In the genomic region with DNA sequence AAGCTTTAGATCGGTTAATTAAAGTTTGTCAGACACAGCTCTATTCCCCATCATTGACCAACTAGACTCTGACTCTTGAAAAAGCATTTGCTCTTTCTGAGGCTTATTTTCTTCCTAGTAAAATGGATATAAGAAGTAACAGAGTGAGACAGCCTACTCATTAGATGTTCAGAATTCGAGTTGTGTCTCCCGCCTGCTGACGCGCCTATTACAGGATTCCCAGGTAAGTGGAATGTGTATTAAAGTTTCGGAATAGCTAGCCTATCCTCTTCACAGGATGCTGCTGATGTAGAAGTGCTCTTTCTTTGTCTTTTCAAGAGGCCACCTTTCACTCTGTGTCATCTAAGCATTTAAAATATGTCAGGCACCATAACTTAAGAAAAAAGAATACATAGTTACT, we compare ENCODE assay signal across 9 mouse cellular contexts. TPM values are rescaled to one million over a fixed set of nuclear protein-coding genes. Genes with fewer than 3 reads are reported as not detected.
DNase-seq lines count a peak whose midpoint lies in the region; ATAC-seq lines count a peak whose summit lies in the region.
"Had no signal": no experiment of that assay in that cellular context is flagged by ENCODE, and none has a peak within 500 bp of the region (broad histone marks: within the 10 kb centered on the region; RNA-seq: fewer than 3 reads in every experiment).

No protein-coding gene starts in this region.

- H3K4me3 ChIP-seq in hindbrain, embryonic 14.5 days (replicated peaks; ENCODE audit: low read length): no peak overlapping the region
- H3K4me3 ChIP-seq in hindbrain, embryonic 11.5 days (ENCODE audit: low read depth, low read length): no peak overlapping the region
- H3K4me3 ChIP-seq in forebrain, embryonic 15.5 days: no peak overlapping the region

- WGBS in hindbrain, embryonic 14.5 days: 82% methylated on average over 6 of the region's 6 CpGs
- 76% methylated on average over 6 of the region's 6 CpGs for WGBS in hindbrain, embryonic 11.5 days
- WGBS in forebrain, embryonic 15.5 days: 75% methylated on average over 6 of the region's 6 CpGs

- ATAC-seq in hindbrain, embryonic 14.5 days (ENCODE audit: low FRiP score): no peak
- no peak for ATAC-seq in hindbrain, embryonic 11.5 days (ENCODE audit: low FRiP score)
- no peak for ATAC-seq in forebrain, embryonic 15.5 days (replicated peaks)

- H3K9ac ChIP-seq in hindbrain, embryonic 14.5 days: no peak overlapping the region
- no peak overlapping the region for H3K9ac ChIP-seq in hindbrain, embryonic 11.5 days (ENCODE audit: low read depth, low read length)
- no peak overlapping the region for H3K9ac ChIP-seq in forebrain, embryonic 15.5 days (replicated peaks)
- H3K9ac ChIP-seq: limb, embryonic 15.5 days had no signal

- no peaks in the 10 kb centered on the region for H3K9me3 ChIP-seq in hindbrain, embryonic 14.5 days (ENCODE audit: control insufficient read depth, low read length)
- H3K9me3 ChIP-seq in hindbrain, embryonic 11.5 days (ENCODE audit: control insufficient read depth, low read length): no peaks in the 10 kb centered on the region
- H3K9me3 ChIP-seq in forebrain, embryonic 15.5 days: no peaks in the 10 kb centered on the region
- H3K9me3 ChIP-seq: limb, embryonic 15.5 days had no signal

- no peak overlapping the region for H3K27ac ChIP-seq in hindbrain, embryonic 14.5 days
- no peak overlapping the region for H3K27ac ChIP-seq in hindbrain, embryonic 11.5 days (ENCODE audit: low read depth, low read length)
- H3K27ac ChIP-seq in forebrain, embryonic 15.5 days (replicated peaks): no peak overlapping the region
- H3K27ac ChIP-seq: limb, embryonic 15.5 days had no signal

- H3K4me1 ChIP-seq in hindbrain, embryonic 14.5 days (replicated peaks; ENCODE audit: control insufficient read depth, insufficient read depth, low read length): 0 out of 2 replicates have a peak, but pooled peaks cover 9% of the 10 kb centered on the region
- 0 out of 2 replicates have a peak, but pooled peaks cover 2% of the 10 kb centered on the region for H3K4me1 ChIP-seq in hindbrain, embryonic 11.5 days (replicated peaks; ENCODE audit: control insufficient read depth, insufficient read depth, low read length)
- peaks cover 28% of the 10 kb centered on the region for H3K4me1 ChIP-seq in forebrain, embryonic 15.5 days

- no peaks in the 10 kb centered on the region for H3K36me3 ChIP-seq in hindbrain, embryonic 14.5 days (replicated peaks; ENCODE audit: control insufficient read depth, insufficient read depth)
- H3K36me3 ChIP-seq in hindbrain, embryonic 11.5 days (ENCODE audit: control insufficient read depth, insufficient read depth, low read length): no peaks in the 10 kb centered on the region
- H3K36me3 ChIP-seq in forebrain, embryonic 15.5 days: no peaks in the 10 kb centered on the region
- H3K36me3 ChIP-seq: limb, embryonic 15.5 days had no signal

- H3K4me2 ChIP-seq in hindbrain, embryonic 14.5 days (replicated peaks): peak overlapping the region; percentile 34; the same call in 1 of the 2 replicates
- H3K4me2 ChIP-seq in hindbrain, embryonic 11.5 days (replicated peaks; ENCODE audit: low read depth, low read length): no peak overlapping the region
- 0 out of 2 replicates have a peak overlapping the region, but pooled peaks have one; percentile 48 for H3K4me2 ChIP-seq in forebrain, embryonic 15.5 days (replicated peaks)
- H3K4me2 ChIP-seq: limb, embryonic 15.5 days had no signal

- H3K27me3 ChIP-seq in hindbrain, embryonic 14.5 days (ENCODE audit: control insufficient read depth, insufficient read depth, low read length): peaks cover 9% of the 10 kb centered on the region
- H3K27me3 ChIP-seq in hindbrain, embryonic 11.5 days (ENCODE audit: control insufficient read depth, insufficient read depth, low read length): peaks cover 10% of the 10 kb centered on the region; the same call in 1 of the 2 replicates
- H3K27me3 ChIP-seq in forebrain, embryonic 15.5 days: peaks cover 6% of the 10 kb centered on the region; the same call in 1 of the 2 replicates

- intact Hi-C loops in gastrocnemius, postnatal 36 days (cut with DNase I): loop anchor here (2.0 to 10.0 kb wide), 2 partner anchors 64 to 376 kb away; partner anchors contain the start of genes Tstd1 and Usf1

- DNase-seq in hindbrain, embryonic 14.5 days (ENCODE audit: low spot score): no peak
- no peak for DNase-seq in hindbrain, embryonic 11.5 days (ENCODE audit: low spot score)
- peak; percentile 33 for DNase-seq in 3134 (ENCODE audit: extremely low read depth, insufficient read length, low spot score)
- DNase-seq in ES-CJ7 (ENCODE audit: low read depth, low spot score): peak; percentile 87
- DNase-seq in gastrocnemius, postnatal 36 days: no peak
- DNase-seq in thymus, postnatal 14 days: no peak
- DNase-seq in lung, postnatal 4 days: no peak

RNA-seq across cellular contexts. Expression of gene Fcgr4, which starts 20.4 kb away (rescaled TPM):
- 0.33 and 0.56 TPM in 2 replicates for polyA plus RNA-seq in hindbrain, embryonic 14.5 days (2014; fragmentation: Nextera tagmentation; extraction: Ambion mirVana)
- polyA plus RNA-seq in hindbrain, embryonic 11.5 days (2014; fragmentation: Nextera tagmentation; extraction: Ambion mirVana): 0.39 and 0.62 TPM in 2 replicates
- 0.34 and 0.36 TPM in 2 replicates for polyA plus RNA-seq in forebrain, embryonic 15.5 days (2015; fragmentation: Nextera tagmentation; extraction: Ambion mirVana)
- not detected for total RNA-seq in gastrocnemius, postnatal 36 days (2021)

RNA-seq across cellular contexts. Expression of gene Fcgr3, which starts 25.6 kb away (rescaled TPM):
- 9.6 and 11.6 TPM in 2 replicates for polyA plus RNA-seq in hindbrain, embryonic 14.5 days (2014; fragmentation: Nextera tagmentation; extraction: Ambion mirVana)
- polyA plus RNA-seq in hindbrain, embryonic 11.5 days (2014; fragmentation: Nextera tagmentation; extraction: Ambion mirVana): 9.6 TPM in 2 replicates
- polyA plus RNA-seq in forebrain, embryonic 15.5 days (2015; fragmentation: Nextera tagmentation; extraction: Ambion mirVana): 8.7 and 8.8 TPM in 2 replicates
- total RNA-seq in gastrocnemius, postnatal 36 days (2021): 1 to 10 TPM; 2.6 to 4.6 TPM

Comparison
In these comparisons a context has a peak if more than half of its experiments do, and no peak if none do; other contexts are left out.
1. DNase-seq: peak in 3134 (single experiment) and ES-CJ7 (single experiment); none in hindbrain, embryonic 14.5 days (single experiment), hindbrain, embryonic 11.5 days (single experiment), gastrocnemius, postnatal 36 days (0 of 2), thymus, postnatal 14 days (single experiment) and lung, postnatal 4 days (0 of 2).